Mouse (Mus musculus) A20 (cell line): ENCODE data around the gene Pmm2.

Source experiments
- DNase-seq: peaks from one replicate; pipeline ENCODE4 v3.0.0-alpha.2; 2011; ENCODE audit warnings: low read depth, low spot score

Gene Pmm2

DNA sequence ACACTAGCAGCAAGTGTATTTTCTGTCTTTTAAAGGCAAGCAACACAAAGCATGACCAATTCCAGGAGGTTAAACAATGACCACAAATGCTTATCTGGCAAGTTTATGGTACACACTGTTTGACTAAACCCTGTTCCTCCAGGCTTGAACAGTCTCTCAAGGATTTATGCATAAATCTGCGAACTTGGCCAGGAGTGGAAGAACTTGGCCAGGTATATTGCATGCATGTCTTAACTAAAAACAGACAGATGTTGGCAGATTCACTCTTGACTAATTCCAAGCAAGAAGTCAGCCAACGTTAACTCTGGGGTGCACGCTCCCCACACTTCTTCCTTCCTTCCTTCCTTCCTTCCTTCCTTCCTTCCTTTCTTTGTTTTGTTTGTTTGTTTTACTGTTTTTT is 42.3 kb downstream of the Pmm2 start:
- no peak for DNase-seq

DNA sequence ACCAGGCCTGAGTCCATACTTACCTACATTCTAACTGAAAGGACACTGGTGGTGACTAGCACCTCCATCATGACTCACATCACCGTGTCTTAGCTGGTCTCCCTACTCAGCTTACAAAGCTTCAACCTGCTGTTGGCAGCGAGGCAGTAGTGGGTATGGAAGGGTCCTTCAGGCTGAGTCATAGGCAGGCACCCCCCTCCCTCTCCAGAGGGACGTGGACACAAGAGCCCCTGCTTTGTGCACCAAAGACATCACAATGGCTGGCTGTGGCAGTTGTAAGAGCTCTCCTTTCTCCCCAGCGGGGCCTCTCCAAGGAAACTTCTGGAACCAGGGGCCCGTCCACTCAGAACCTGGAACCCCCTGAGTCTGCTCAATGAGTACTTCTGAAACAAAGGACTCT is 43.0 kb downstream of the Pmm2 start, which contains the start of gene Gm5767:
Gene Gm5767, plus strand, starts transcription at position 301 of the 400 bp plus-strand sequence.
- no peak for DNase-seq

DNA sequence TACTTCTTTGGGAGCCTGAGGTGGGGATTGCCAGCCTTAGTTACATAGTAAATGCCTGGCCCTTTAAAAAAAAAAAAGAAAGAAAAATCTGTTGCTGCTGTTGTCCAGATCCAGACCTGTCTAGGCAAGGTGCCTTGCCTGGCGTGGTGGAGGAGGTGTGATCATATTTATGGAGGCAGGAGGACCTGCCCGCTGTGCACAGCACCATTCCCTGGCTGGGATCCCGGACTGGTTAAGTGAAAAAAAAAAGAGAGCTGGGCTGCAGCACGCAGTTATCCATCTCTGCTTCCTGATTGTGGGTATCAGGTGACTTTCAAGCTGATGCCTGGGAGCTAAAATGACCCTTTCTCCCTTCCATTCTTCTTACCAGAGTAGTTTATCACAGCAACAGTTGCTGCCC is 47.6 kb downstream of the Pmm2 start:
- DNase-seq = no peak

GRCm38 (mm10) chr16:8686121-8686870 is 48.8 kb downstream of the Pmm2 start:
- DNase-seq = peak; percentile 73

DNA sequence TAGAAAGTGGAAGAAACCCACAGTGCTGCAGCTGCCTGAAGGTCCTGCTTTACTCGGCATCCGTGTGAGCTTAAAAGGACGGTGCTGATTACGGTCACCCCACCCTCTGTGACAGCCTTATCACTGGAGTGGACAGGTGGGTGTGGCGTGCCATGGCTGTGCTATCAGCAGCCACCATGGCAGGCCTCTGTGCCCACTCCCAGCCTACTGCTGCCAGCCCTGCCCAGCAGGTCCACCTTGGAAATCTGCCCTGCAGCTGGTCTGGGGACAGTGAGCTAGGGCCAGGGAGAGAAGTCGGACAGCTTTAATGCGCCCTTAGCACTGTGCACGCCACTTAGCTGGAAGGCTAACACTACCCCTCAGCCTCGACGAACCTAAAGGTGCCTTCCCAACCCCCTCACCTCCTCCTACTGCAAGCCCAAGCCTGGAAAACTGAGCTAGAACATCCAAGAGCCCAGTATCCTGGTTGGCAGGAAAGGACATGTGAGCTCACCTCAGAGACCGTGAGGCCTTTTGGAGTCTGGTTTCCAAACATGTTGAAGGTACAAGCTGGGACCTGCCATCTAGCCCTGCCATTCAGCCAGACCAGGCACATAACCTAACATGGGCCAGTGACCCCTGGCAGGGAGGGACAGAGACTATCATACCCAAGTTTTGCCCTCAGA is 49.5 kb downstream of the Pmm2 start:
- DNase-seq = no peak

DNA sequence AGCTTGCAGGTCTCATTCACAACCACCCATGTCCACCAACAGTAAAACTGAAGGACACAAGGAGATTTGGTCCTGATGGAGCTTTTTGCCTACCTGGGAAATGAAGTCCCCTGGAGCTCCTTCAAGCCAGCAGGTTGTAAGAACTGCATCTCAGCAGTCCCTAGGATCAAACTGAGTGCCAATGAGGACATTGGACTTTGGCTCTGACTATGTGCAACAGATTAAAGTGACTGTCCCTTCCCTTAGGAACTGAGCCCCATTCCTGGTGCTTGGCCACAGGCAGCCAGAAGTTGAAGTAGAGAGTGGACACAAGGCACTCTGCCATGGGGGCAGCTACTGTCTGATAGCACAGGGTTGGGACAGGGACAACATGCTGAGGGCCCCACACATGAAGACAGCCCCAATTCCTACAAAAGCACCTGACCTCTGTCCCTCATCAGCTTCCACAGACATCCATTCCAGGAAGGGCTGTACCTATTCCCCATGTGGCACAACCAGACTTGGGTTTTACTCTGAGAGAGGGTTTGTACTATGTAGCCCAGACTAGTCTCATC is 50.2 kb downstream of the Pmm2 start:
- DNase-seq = no peak

DNA sequence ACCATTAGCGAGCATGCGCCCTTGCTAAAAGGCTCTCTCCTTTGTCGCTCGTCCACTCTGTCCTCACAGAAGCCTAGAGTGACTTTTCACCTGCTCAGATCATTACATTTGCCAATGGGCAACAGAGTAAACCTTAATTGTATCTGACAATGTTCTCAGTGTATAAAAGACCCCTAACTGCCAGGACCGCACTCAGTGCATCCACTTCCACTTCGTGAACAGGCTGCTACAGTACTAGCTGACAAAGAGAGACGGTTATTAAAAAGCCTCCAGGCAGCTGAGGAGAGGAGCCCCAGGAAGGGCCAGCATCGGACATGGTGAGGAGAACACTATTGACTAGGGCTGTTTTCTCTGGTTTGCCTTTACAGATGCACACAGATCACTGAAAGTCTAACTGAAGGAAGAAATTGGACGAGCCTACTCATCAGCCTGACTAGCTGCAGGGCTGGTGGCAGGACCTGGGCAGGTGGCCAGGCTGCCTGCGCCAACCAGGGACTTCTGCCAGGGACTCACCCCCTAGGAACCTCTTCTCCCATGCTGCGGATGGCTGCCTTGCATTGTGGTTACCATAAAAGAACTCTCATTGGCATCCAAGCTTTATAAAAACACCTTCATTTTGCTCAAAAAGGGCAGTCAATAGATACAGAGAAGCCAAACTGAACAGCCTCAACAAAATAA is 52.6 kb downstream of the Pmm2 start:
- no peak for DNase-seq

DNA sequence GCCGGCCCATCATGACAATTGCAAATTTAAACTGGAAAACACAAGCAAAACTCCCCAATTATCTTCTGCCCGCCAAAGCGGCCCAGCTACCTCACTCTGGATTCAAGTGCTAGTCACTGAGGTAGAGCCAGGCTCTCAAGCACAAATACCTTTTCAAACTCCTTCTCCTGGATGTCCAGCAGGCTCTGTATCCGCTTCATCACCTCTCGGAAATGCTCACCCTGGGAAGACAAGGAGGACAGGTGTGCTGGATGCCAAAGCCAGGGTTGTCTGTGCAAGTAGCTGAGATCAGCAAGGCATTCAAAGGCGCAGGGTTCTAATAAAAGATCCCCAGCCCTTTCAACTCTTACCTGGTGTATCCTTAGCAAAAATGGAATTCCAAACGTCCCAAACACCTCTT is 53.7 kb downstream of the Pmm2 start:
- no peak for DNase-seq

DNA sequence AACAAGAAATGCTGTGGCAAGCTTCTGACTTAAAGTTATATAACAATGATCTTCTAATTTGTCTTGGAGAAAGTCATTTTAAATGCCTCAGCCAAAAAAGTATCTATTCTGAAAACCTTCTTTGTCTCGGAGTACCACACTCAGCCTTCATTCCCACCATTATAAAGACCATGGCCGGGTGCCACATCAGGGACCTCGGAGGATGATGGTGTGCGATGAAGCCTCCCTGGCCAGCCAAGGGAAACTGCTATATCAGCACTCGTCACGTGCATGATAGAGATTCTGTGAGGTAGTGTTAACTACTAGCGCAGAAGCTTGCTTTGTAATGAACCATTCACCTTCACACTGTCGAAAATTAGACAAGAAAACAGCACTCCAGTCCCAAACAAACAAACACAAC is 62.1 kb downstream of the Pmm2 start:
- no peak for DNase-seq

DNA sequence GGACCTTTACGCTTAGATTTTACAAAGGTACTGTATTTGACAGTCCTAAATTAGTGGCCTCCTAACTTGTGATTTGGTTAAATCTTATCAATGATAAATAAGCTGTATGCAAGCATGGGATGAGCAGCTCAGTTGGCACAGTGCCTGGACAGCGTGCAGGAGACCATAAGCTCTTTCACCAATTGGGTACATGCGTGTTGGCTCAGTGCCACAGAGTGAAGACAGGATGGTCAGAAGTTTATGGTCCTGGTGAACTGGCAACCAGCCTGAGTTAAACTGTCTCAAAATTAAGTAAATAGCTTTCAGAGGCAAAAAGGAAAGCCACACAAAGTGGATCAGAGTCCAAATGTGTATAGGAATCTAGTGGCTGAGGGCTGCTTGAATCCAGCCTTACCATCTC is 63.1 kb downstream of the Pmm2 start:
- no peak for DNase-seq

- DNase-seq = no peak
These were observed 74.5 kb downstream of the Pmm2 start for GRCm38 (mm10) chr16:8711998-8712397.
